Mouse (Mus musculus): Measurements from ENCODE around the gene Cnnm3. TPM values are rescaled to one million over a fixed set of nuclear protein-coding genes. Genes with fewer than 3 reads are reported as not detected.

Gene Cnnm3
- total and polyA plus RNA-seq, 3 experiments: 4.2 to 9.9 TPM; not detected in 1

DNA sequence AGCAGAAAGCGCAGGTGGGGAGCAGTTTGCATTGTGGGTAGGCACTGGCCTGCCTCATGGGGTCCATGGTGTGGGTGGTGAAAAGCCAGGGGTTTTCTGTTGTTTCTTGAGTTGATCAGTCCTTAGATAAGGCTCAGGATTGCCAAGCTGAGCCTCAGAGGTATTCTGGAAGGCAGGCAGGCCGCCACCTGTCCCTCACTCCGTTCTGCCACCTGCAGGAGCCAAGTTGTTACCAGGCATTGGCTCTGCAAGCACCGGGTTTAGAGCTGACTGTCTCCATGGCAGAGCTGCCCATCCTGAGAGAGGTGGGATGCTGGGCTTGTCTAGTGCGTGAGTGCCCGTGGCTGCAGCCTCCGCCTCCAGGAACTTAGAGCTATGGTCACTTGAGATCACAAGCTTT is 10.5 kb downstream of the Cnnm3 start:
- no peak for TF ChIP-seq MAX (IDR thresholded peaks at IDR 0.05; ENCODE audit: low read length)
- TF ChIP-seq MAZ (IDR thresholded peaks at IDR 0.05; ENCODE audit: low read depth, low read length): no peak
- TF ChIP-seq ZNF384 (IDR thresholded peaks at IDR 0.05; ENCODE audit: low read depth, low read length): no peak
- no peak for TF ChIP-seq EP300 (IDR thresholded peaks at IDR 0.05; ENCODE audit: low read depth in 1 of 2, low read length in 2 of 2)
- H3K27me3 ChIP-seq (ENCODE audit: control insufficient read depth in 1 of 2, insufficient read depth in 2 of 2, low read length in 2 of 2): no peaks in the 10 kb centered on the region
- no peaks in the 10 kb centered on the region for H3K36me3 ChIP-seq (ENCODE audit: control insufficient read depth in 1 of 2, insufficient read depth in 2 of 2, low read length in 2 of 2)
- no peak for DNase-seq (ENCODE audit: low read depth, low spot score)
- H3K4me1 ChIP-seq (ENCODE audit: control insufficient read depth in 1 of 2, insufficient read depth in 2 of 2, low read length in 2 of 2): no peaks in the 10 kb centered on the region
- no peaks in the 10 kb centered on the region for H3K9me3 ChIP-seq (replicated peaks; ENCODE audit: insufficient read depth, low read length)
- no peak overlapping the region for H3K27ac ChIP-seq (ENCODE audit: control insufficient read depth, low read depth, low read length)
- H3K9ac ChIP-seq (ENCODE audit: control insufficient read depth, low read depth, low read length, poor library complexity, severe bottlenecking): no peak overlapping the region
- H3K79me2 ChIP-seq (ENCODE audit: control insufficient read depth, insufficient read depth, low read length, poor library complexity): no peaks in the 10 kb centered on the region
- no peak overlapping the region for H3K4me3 ChIP-seq (ENCODE audit: control insufficient read depth in 1 of 2, insufficient read depth in 1 of 2, low read depth in 2 of 2, low read length in 2 of 2)

DNA sequence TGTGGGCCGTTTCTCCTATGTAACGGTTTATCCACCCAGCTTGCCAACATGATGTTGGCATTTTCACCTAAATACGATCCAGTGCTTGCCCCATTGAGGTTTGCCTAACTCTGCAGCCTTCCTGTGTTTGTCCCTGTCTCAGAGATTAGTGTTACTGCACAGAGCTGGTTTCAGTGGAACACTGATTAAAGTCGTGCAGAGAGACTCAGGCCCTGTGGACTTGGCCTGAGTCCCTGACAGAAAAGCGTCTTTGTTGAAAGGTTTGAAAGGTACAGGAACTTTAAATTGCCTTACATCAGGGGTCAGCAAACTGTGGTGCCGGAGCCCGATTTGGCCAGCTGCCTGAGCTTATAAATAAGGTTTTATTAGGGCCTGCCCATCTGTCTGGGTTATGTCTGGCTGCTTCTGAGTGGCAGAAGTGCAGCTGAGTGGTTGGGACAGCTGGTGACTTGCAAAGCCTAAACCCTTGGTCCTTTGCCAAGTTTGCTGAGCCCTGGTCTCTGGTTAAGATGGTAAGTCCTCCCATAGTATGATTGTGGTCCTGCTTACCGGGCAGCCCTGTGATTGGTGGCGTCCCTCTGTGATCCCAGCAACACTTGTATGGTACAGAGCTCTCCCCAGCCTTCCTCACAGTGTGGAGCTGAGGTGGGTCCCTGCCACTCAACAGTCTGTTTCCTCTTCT is 11.8 kb downstream of the Cnnm3 start:
- Histone ChIP-seq H3K27ac (ENCODE audit: control insufficient read depth, low read depth, low read length) (no peak overlapping the region), H3K9me3 (replicated peaks; ENCODE audit: insufficient read depth, low read length) (no peaks in the 10 kb centered on the region), H3K27me3 (ENCODE audit: control insufficient read depth in 1 of 2, insufficient read depth in 2 of 2, low read length in 2 of 2) (no peaks in the 10 kb centered on the region), H3K4me3 (ENCODE audit: control insufficient read depth in 1 of 2, insufficient read depth in 1 of 2, low read depth in 2 of 2, low read length in 2 of 2) (no peak overlapping the region), H3K9ac (ENCODE audit: control insufficient read depth, low read depth, low read length, poor library complexity, severe bottlenecking) (no peak overlapping the region), H3K79me2 (ENCODE audit: control insufficient read depth, insufficient read depth, low read length, poor library complexity) (no peaks in the 10 kb centered on the region), H3K36me3 (ENCODE audit: control insufficient read depth in 1 of 2, insufficient read depth in 2 of 2, low read length in 2 of 2) (peaks cover 0 to 3% of the 10 kb centered on the region in 2 experiments; a peak in 2 of 4 replicates), H3K4me1 (ENCODE audit: control insufficient read depth in 1 of 2, insufficient read depth in 2 of 2, low read length in 2 of 2) (peaks cover 0 to under 1% of the 10 kb centered on the region in 2 experiments; a peak in 1 of 4 replicates)
- TF ChIP-seq MYC (IDR thresholded peaks at IDR 0.05; ENCODE audit: low read depth, low read length) (no peak), GATA1 (IDR thresholded peaks at IDR 0.05; ENCODE audit: low read depth, low read length) (no peak), UBTF (IDR thresholded peaks at IDR 0.05; ENCODE audit: borderline replicate concordance, insufficient read depth, low read depth, low read length) (no peak), SMC3 (IDR thresholded peaks at IDR 0.05; ENCODE audit: low read depth, low read length) (no peak), SIN3A (IDR thresholded peaks at IDR 0.05; ENCODE audit: low read length) (no peak), MAZ (IDR thresholded peaks at IDR 0.05; ENCODE audit: low read depth, low read length) (no peak), POLR2AphosphoS2 (IDR thresholded peaks at IDR 0.05; ENCODE audit: low read length) (no peak), CHD1 (IDR thresholded peaks at IDR 0.05; ENCODE audit: low read depth, low read length) (no peak), HCFC1 (IDR thresholded peaks at IDR 0.05; ENCODE audit: low read depth, low read length) (no peak), POLR2AphosphoS5 (IDR thresholded peaks at IDR 0.05; ENCODE audit: borderline replicate concordance, low read depth, low read length) (no peak), EP300 (IDR thresholded peaks at IDR 0.05; ENCODE audit: low read depth in 1 of 2, low read length in 2 of 2) (no peak), MAX (IDR thresholded peaks at IDR 0.05; ENCODE audit: low read length) (no peak), BHLHE40 (IDR thresholded peaks at IDR 0.05; ENCODE audit: borderline replicate concordance, low read depth, low read length) (no peak), POLR2A (IDR thresholded peaks at IDR 0.05; ENCODE audit: control insufficient read depth in 1 of 2, insufficient read depth in 1 of 2, low read depth in 1 of 2, low read length in 2 of 2, poor library complexity in 1 of 2) (no peak), MXI1 (IDR thresholded peaks at IDR 0.05; ENCODE audit: low read depth, low read length) (no peak), MAFK (IDR thresholded peaks at IDR 0.05; ENCODE audit: borderline replicate concordance, low read depth, low read length) (no peak), ELF1 (IDR thresholded peaks at IDR 0.05; ENCODE audit: low read depth, low read length) (no peak), TCF12 (IDR thresholded peaks at IDR 0.05; ENCODE audit: low read depth, low read length) (no peak), NRF1 (IDR thresholded peaks at IDR 0.05; ENCODE audit: insufficient read depth, low read depth, low read length, poor library complexity, severe bottlenecking) (no peak)
- DNase-seq (ENCODE audit: low read depth, low spot score): no peak

All from MEL (cell line).